Mouse (Mus musculus): Measurements from ENCODE around the gene Lrpap1.

DNA sequence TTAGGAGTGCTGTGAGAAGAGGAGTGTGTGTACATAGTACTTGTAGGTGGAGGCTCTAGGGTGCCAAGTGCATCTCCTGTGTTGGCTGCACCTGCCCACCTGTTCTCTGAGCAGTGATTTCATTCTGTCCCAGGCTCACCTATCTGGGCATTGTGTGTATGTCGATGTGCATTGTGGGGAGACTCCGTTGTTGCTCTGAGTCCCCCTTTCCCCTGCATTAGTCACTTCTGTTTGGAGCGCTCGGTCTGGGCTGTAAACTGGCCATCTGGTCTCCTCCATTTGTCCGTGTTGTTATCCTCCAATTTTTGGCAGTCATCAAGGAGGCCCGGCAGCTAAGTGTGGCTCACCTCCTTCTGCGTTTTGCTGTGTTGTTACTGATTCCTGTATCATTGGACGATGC is 14.5 kb upstream of the Lrpap1 start:
- TF ChIP-seq CTCF (IDR thresholded peaks at IDR 0.05; ENCODE audit: low read depth) (no peak), EP300 (IDR thresholded peaks at IDR 0.05; ENCODE audit: low read depth) (no peak)

Data from liver, embryonic 14.5 days (tissue).